Mouse (Mus musculus) hindbrain, embryonic 14.5 days (tissue): Measurements from ENCODE around the gene Btbd35f27. TPM values are rescaled to one million over a fixed set of nuclear protein-coding genes. Genes with fewer than 3 reads are reported as not detected.
"Not testable (repeated sequence)": the region's sequence is repeated elsewhere in the genome, so short reads cannot be mapped to it uniquely, and the experiment has no call there.

ENCODE experiments used
- ATAC-seq: fragments of 200-750 bp; cut with Nextera tagmentation; 2 replicates; pipeline ENCODE4 v1.8.0; 2017; ENCODE audit warnings: moderate number of reproducible peaks, mild to moderate bottlenecking, moderate TSS enrichment, moderate library complexity; ENCODE audit not compliant: low FRiP score
- DNase-seq: peaks from one replicate; pipeline ENCODE4 v3.0.0-alpha.2; 2015; ENCODE audit warnings: low spot score
- H3K27ac ChIP-seq: fragments of 300-500 bp; sonication (generic); 2 replicates; pipeline ENCODE4 v1.5.1; 2014; ENCODE audit warnings: mild to moderate bottlenecking, moderate library complexity
- H3K27me3 ChIP-seq: fragments of 300-500 bp; sonication (generic); 2 replicates; pipeline ENCODE4 v1.6.1; 2014; ENCODE audit warnings: mild to moderate bottlenecking, low read length, mixed read lengths; ENCODE audit not compliant: control insufficient read depth, insufficient read depth
- H3K36me3 ChIP-seq: fragments of 300-500 bp; sonication (generic); replicated peaks from 2 replicates; pipeline ENCODE4 v1.6.1; 2014; ENCODE audit not compliant: control insufficient read depth, insufficient read depth
- H3K4me1 ChIP-seq: fragments of 300-500 bp; sonication (generic); replicated peaks from 2 replicates; pipeline ENCODE4 v1.6.1; 2014; ENCODE audit warnings: antibody characterized with exemption, low read length, mixed read lengths; ENCODE audit not compliant: control insufficient read depth, insufficient read depth
- H3K4me2 ChIP-seq: fragments of 300-500 bp; sonication (generic); replicated peaks from 2 replicates; pipeline ENCODE4 v1.6.1; 2014; ENCODE audit warnings: mild to moderate bottlenecking, moderate library complexity
- H3K4me3 ChIP-seq: fragments of 300-500 bp; sonication (generic); replicated peaks from 2 replicates; pipeline ENCODE4 v1.5.1; 2014; ENCODE audit warnings: mild to moderate bottlenecking, low read length
- H3K9ac ChIP-seq: fragments of 300-500 bp; sonication (generic); 2 replicates; pipeline ENCODE4 v1.6.1; 2014
- H3K9me3 ChIP-seq: fragments of 300-500 bp; sonication (generic); 2 replicates; pipeline ENCODE4 v1.6.1; 2016; ENCODE audit warnings: low read length; ENCODE audit not compliant: control insufficient read depth
- WGBS: fragments of 180-500 bp; shearing (Covaris S2); extraction: QIAGEN DNeasy Blood & Tissue Kit; methylation state at CpG from one replicate; pipeline ENCODE4 v1.1.7; 2014; 5-methylcytosine and 5-hydroxymethylcytosine counted together
- polyA plus RNA-seq: library from polyadenylated mRNA; unstranded; fragments of >200 nt; fragmentation: Nextera tagmentation; extraction: Ambion mirVana; gene quantifications from 2 replicates; pipeline ENCODE4 v1.2.1, GENCODE M21; 2014

Btbd35f27 gene
- polyA plus RNA-seq: not detected in 2 replicates

DNA sequence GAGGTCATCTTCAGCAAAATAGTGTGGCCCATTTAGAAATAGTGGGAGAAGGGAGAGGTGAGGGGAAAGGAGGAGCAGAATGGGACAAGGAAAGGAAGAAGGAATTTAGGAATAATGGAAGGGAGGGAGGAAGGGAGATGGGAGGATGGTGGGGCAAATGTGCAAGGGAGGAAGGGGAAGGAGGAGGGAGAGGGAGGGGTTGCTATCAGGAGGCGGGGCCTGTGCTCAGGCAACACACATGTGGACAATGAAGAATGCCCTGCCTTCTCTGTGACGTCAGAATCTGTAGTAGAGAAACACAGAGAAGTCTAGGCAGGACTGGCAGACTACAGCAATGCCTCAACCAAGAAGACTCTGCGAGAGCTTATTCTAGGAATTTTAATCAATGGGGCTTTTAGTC is at the start of gene Btbd35f27:
Gene Btbd35f27 (plus strand): TSS at position 301 of the 400 bp plus-strand sequence.
- not testable (repeated sequence) for ATAC-seq, H3K4me1 ChIP-seq, H3K27me3 ChIP-seq, H3K9me3 ChIP-seq, H3K27ac ChIP-seq, H3K4me3 ChIP-seq, DNase-seq, H3K9ac ChIP-seq, H3K36me3 ChIP-seq, H3K4me2 ChIP-seq
- 83% methylated on average over 2 of the region's 3 CpGs for WGBS

Other genes with a start within 250 kb of the Btbd35f27 start
- not detected in 2 replicates for gene Btbd35f4, start 151.6 kb upstream of the Btbd35f27 start, polyA plus RNA-seq